Mouse (Mus musculus) neural tube, embryonic 11.5 days (tissue): ENCODE results near the gene Aspscr1. TPM values are rescaled to one million over a fixed set of nuclear protein-coding genes. Genes with fewer than 3 reads are reported as not detected.
A peak's percentile ranks its signal among the peaks of the same experiment; 100 is the strongest.

Experiments used
- ATAC-seq: fragments of 200-750 bp; cut with Nextera tagmentation; 2 replicates; pipeline ENCODE4 v1.8.0; 2017; ENCODE audit warnings: moderate number of reproducible peaks, mild to moderate bottlenecking, moderate TSS enrichment, moderate library complexity; ENCODE audit not compliant: insufficient read depth, low FRiP score, low TSS enrichment
- DNase-seq: peaks from one replicate; pipeline ENCODE4 v3.0.0-alpha.2; 2015; ENCODE audit warnings: low spot score
- H3K27ac ChIP-seq: fragments of 300-500 bp; sonication (generic); 2 replicates; pipeline ENCODE4 v1.5.1; 2014; ENCODE audit warnings: low read depth, mild to moderate bottlenecking, low read length
- H3K27me3 ChIP-seq: fragments of 300-500 bp; sonication (generic); 2 replicates; pipeline ENCODE4 v1.6.1; 2014; ENCODE audit warnings: mild to moderate bottlenecking, low read length, mixed read lengths; ENCODE audit not compliant: control insufficient read depth, insufficient read depth
- H3K36me3 ChIP-seq: fragments of 300-500 bp; sonication (generic); 2 replicates; pipeline ENCODE4 v1.6.1; 2014; ENCODE audit warnings: mild to moderate bottlenecking, low read length, moderate library complexity, mixed read lengths; ENCODE audit not compliant: control insufficient read depth, insufficient read depth
- H3K4me1 ChIP-seq: fragments of 300-500 bp; sonication (generic); 2 replicates; pipeline ENCODE4 v1.6.1; 2014; ENCODE audit warnings: low read length, mixed read lengths; ENCODE audit not compliant: control insufficient read depth, insufficient read depth
- H3K4me2 ChIP-seq: fragments of 300-500 bp; sonication (generic); 2 replicates; pipeline ENCODE4 v1.6.1; 2014; ENCODE audit warnings: low read depth, mild to moderate bottlenecking, moderate library complexity
- H3K4me3 ChIP-seq: fragments of 300-500 bp; sonication (generic); 2 replicates; pipeline ENCODE4 v1.5.1; 2014; ENCODE audit warnings: low read depth, low read length
- H3K9ac ChIP-seq: fragments of 300-500 bp; sonication (generic); 2 replicates; pipeline ENCODE4 v1.6.1; 2014; ENCODE audit warnings: mild to moderate bottlenecking, low read length
- H3K9me3 ChIP-seq: fragments of 300-500 bp; sonication (generic); 2 replicates; pipeline ENCODE4 v1.6.1; 2016; ENCODE audit warnings: low read length; ENCODE audit not compliant: control insufficient read depth
- WGBS: fragments of 180-500 bp; shearing (Covaris S2); extraction: QIAGEN DNeasy Blood & Tissue Kit; methylation state at CpG from one replicate; pipeline ENCODE4 v1.1.7; 2014; 5-methylcytosine and 5-hydroxymethylcytosine counted together
- polyA plus RNA-seq: library from polyadenylated mRNA; unstranded; fragments of >200 nt; fragmentation: Nextera tagmentation; extraction: Ambion mirVana; gene quantifications from 2 replicates; pipeline ENCODE4 v1.2.1, GENCODE M21; 2014

Aspscr1 gene
- 124 and 136 TPM in 2 replicates for polyA plus RNA-seq

- 1% methylated on average over 72 of the region's 83 CpGs for WGBS
- Histone ChIP-seq H3K4me2 (peak within 1 kb of the TSS; percentile 94), H3K4me3 (peak within 1 kb of the TSS; percentile 75), H3K36me3 (no peaks in the 10 kb centered on the region), H3K27ac (peak within 1 kb of the TSS; percentile 67), H3K27me3 (no peaks in the 10 kb centered on the region), H3K9me3 (no peaks in the 10 kb centered on the region), H3K4me1 (peaks cover 4% of the 10 kb centered on the region; the same call in 1 of the 2 replicates), H3K9ac (peak within 1 kb of the TSS; percentile 84)
- DNase-seq (peak; percentile 97), ATAC-seq (peak; percentile 96)
Measured at GRCm38 (mm10) chr11:120672687-120673593, at the start of gene Aspscr1. Aspscr1 (plus strand) TSS chr11:120672973.

DNA sequence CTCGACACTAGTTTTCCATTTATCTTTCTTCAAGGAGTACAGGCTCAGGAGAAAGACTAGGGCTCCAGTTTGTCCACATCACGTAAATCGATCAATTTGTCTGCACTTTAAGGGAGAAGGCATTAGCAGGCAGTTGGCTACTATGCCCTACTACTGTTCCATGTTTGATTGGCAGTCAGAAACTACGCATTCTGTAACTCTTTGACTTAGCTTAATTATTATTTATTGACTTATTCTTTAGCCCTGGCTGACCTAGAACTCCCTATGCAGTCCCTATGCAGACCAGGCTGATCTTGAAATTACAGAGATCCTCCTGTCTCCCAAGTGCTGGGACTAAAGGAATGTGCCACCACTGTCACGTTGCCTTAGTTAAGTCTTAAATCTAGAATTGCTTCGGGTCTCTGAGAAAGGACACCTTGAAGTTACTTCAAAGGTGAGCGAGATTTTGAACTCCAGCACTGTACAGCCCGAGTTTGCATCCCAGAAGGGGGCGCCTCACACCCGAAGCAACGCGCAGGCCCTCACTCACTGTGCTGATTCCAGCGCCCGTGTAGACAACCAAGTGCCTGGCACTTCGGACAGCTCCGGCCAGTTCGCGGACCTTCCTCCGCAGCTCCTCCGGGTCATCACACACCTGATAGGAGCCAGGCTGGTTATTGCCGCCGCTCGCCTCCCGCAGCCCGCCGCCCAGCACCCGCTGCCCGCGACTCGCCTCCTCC is 48.7 kb upstream of the Aspscr1 start:
- no peaks in the 10 kb centered on the region for H3K27me3 ChIP-seq
- H3K4me3 ChIP-seq: peak overlapping the region; percentile 99
- ATAC-seq (peak; percentile 52; the same call in 1 of the 2 replicates), DNase-seq (peak; percentile 65)
- H3K4me1 ChIP-seq: peaks cover 9% of the 10 kb centered on the region
- peaks cover 15% of the 10 kb centered on the region for H3K36me3 ChIP-seq
- H3K9ac ChIP-seq: peak overlapping the region; percentile 80
- no peaks in the 10 kb centered on the region for H3K9me3 ChIP-seq
- WGBS: 14% methylated on average over 30 of the region's 30 CpGs
- peak overlapping the region; percentile 83 for H3K27ac ChIP-seq
- H3K4me2 ChIP-seq: peak overlapping the region; percentile 98

- peak; percentile 83 for ATAC-seq
- no peaks in the 10 kb centered on the region for H3K9me3 ChIP-seq
- DNase-seq: peak; percentile 90
- 0% methylated on average over 46 of the region's 53 CpGs for WGBS
- H3K9ac ChIP-seq: peak overlapping the region; percentile 80
- H3K4me2 ChIP-seq: peak overlapping the region; percentile 98
- no peaks in the 10 kb centered on the region for H3K27me3 ChIP-seq
- H3K36me3 ChIP-seq: peaks cover 17% of the 10 kb centered on the region
- H3K4me1 ChIP-seq: peaks cover 9% of the 10 kb centered on the region
- peak overlapping the region; percentile 83 for H3K27ac ChIP-seq
- peak overlapping the region; percentile 99 for H3K4me3 ChIP-seq
Measured at GRCm38 (mm10) chr11:120624680-120625111, 48.1 kb upstream of the Aspscr1 start.

GRCm38 (mm10) chr11:120625152-120625775 is 47.5 kb upstream of the Aspscr1 start, which contains the start of gene Sirt7:
Sirt7 (minus strand) TSS chr11:120625240.
- peak within 1 kb of the TSS; percentile 98 for H3K4me2 ChIP-seq
- WGBS: 18% methylated on average over 5 of the region's 5 CpGs

GRCm38 (mm10) chr11:120626785-120627467 is 45.8 kb upstream of the Aspscr1 start:
- Histone ChIP-seq H3K9me3 (no peaks in the 10 kb centered on the region), H3K27me3 (no peaks in the 10 kb centered on the region), H3K36me3 (peaks cover 9% of the 10 kb centered on the region), H3K4me1 (peaks cover 19% of the 10 kb centered on the region), H3K9ac (no peak overlapping the region), H3K4me3 (no peak overlapping the region), H3K27ac (no peak overlapping the region), H3K4me2 (no peak overlapping the region)
- 90% methylated on average over 11 of the region's 11 CpGs for WGBS
- ATAC-seq (no peak), DNase-seq (no peak)

More at GRCm38 (mm10) chr11:120625152-120625775, 47.5 kb upstream of the Aspscr1 start, which contains the start of gene Sirt7:
- DNase-seq (no peak), ATAC-seq (no peak)
- Histone ChIP-seq H3K9me3 (no peaks in the 10 kb centered on the region), H3K27ac (peak within 1 kb of the TSS; percentile 83), H3K9ac (peak within 1 kb of the TSS; percentile 80), H3K36me3 (peaks cover 15% of the 10 kb centered on the region), H3K4me1 (peaks cover 14% of the 10 kb centered on the region), H3K27me3 (no peaks in the 10 kb centered on the region), H3K4me3 (peak within 1 kb of the TSS; percentile 99)

- peaks cover 23% of the 10 kb centered on the region for H3K4me1 ChIP-seq
Measured at GRCm38 (mm10) chr11:120627468-120628300, 45.1 kb upstream of the Aspscr1 start.

GRCm38 (mm10) chr11:120628601-120629340 is 44.0 kb upstream of the Aspscr1 start:
- Histone ChIP-seq H3K9ac (no peak overlapping the region), H3K4me3 (no peak overlapping the region), H3K36me3 (peaks cover 9% of the 10 kb centered on the region), H3K4me2 (no peak overlapping the region), H3K9me3 (no peaks in the 10 kb centered on the region), H3K4me1 (peaks cover 23% of the 10 kb centered on the region), H3K27ac (no peak overlapping the region), H3K27me3 (no peaks in the 10 kb centered on the region)
- WGBS: 96% methylated on average over 23 of the region's 23 CpGs
- ATAC-seq: no peak
- no peak for DNase-seq

More at GRCm38 (mm10) chr11:120627468-120628300, 45.1 kb upstream of the Aspscr1 start:
- ATAC-seq: no peak
- Histone ChIP-seq H3K27me3 (no peaks in the 10 kb centered on the region), H3K4me3 (no peak overlapping the region), H3K27ac (no peak overlapping the region), H3K36me3 (peaks cover 9% of the 10 kb centered on the region), H3K9me3 (no peaks in the 10 kb centered on the region), H3K9ac (no peak overlapping the region), H3K4me2 (no peak overlapping the region)
- WGBS: 83% methylated on average over 22 of the region's 22 CpGs
- DNase-seq: no peak
